Mouse (Mus musculus) heart, postnatal 0 days (tissue): ENCODE measurements around the gene Ypel4. TPM values are rescaled to one million over a fixed set of nuclear protein-coding genes. Genes with fewer than 3 reads are reported as not detected.
A peak's percentile ranks its signal among the peaks of the same experiment; 100 is the strongest.

Source experiments
- ATAC-seq: fragments of 200-750 bp; cut with Nextera tagmentation; 2 replicates; pipeline ENCODE4 v1.8.0; 2017; ENCODE audit warnings: low read depth, moderate number of reproducible peaks, moderate library complexity; ENCODE audit not compliant: insufficient read depth
- DNase-seq: peaks from one replicate; pipeline ENCODE4 v3.0.0-alpha.2; 2016; ENCODE audit warnings: low spot score
- H3K27ac ChIP-seq: fragments of 300-500 bp; sonication (generic); 2 replicates; pipeline ENCODE4 v1.5.1; 2014; ENCODE audit warnings: low read depth, mild to moderate bottlenecking
- H3K27me3 ChIP-seq: fragments of 300-500 bp; sonication (generic); 2 replicates; pipeline ENCODE4 v1.6.1; 2014; ENCODE audit warnings: low read length, mixed read lengths; ENCODE audit not compliant: control insufficient read depth, insufficient read depth
- H3K36me3 ChIP-seq: fragments of 300-500 bp; sonication (generic); replicated peaks from 2 replicates; pipeline ENCODE4 v1.6.1; 2014; ENCODE audit warnings: low read length, mixed read lengths; ENCODE audit not compliant: control insufficient read depth, insufficient read depth
- H3K4me1 ChIP-seq: fragments of 300-500 bp; sonication (generic); 2 replicates; pipeline ENCODE4 v1.6.1; 2014; ENCODE audit warnings: antibody characterized with exemption; ENCODE audit not compliant: control insufficient read depth, insufficient read depth
- H3K4me2 ChIP-seq: fragments of 300-500 bp; sonication (generic); 2 replicates; pipeline ENCODE4 v1.6.1; 2014; ENCODE audit warnings: low read depth, mild to moderate bottlenecking, low read length, moderate library complexity
- H3K4me3 ChIP-seq: fragments of 300-500 bp; sonication (generic); 2 replicates; pipeline ENCODE4 v1.5.1; 2014; ENCODE audit warnings: low read depth, low read length
- H3K9ac ChIP-seq: fragments of 300-500 bp; sonication (generic); replicated peaks from 2 replicates; pipeline ENCODE4 v1.6.1; 2014; ENCODE audit warnings: low read depth, low read length, mixed read lengths
- H3K9me3 ChIP-seq: fragments of 300-500 bp; sonication (generic); replicated peaks from 2 replicates; pipeline ENCODE4 v1.6.1; 2016; ENCODE audit warnings: low read length; ENCODE audit not compliant: control insufficient read depth
- CTCF ChIP-seq: IDR thresholded peaks from 2 replicates; pipeline ENCODE4 v1.5.1; 2016; ENCODE audit warnings: antibody characterized with exemption, control low read depth, low read depth
- EP300 ChIP-seq: IDR thresholded peaks from 2 replicates; pipeline ENCODE4 v1.6.1; 2016; ENCODE audit warnings: antibody characterized with exemption, low read depth
- WGBS: fragments of 180-500 bp; shearing (Covaris S2); extraction: QIAGEN DNeasy Blood & Tissue Kit; methylation state at CpG from one replicate; pipeline ENCODE4 v1.1.7; 2014; 5-methylcytosine and 5-hydroxymethylcytosine counted together
- polyA plus RNA-seq: library from polyadenylated mRNA; unstranded; fragments of >200 nt; fragmentation: Nextera tagmentation; extraction: Ambion mirVana; gene quantifications from 2 replicates; pipeline ENCODE4 v1.2.1, GENCODE M21; 2015
- total RNA-seq: library from RNA; depleted of rRNA; stranded (reverse); fragments of >200 nt; gene quantifications from 2 replicates; pipeline ENCODE4 v1.2.3, GENCODE M21; 2014; ENCODE audit warnings: low replicate concordance

The Ypel4 gene
- total and polyA plus RNA-seq, 2 experiments from 2014 or later: 1.1 TPM; not detected in 1

- H3K27me3 ChIP-seq: no peaks in the 10 kb centered on the region; the same call in 1 of the 2 replicates
- no peak overlapping the region for H3K4me2 ChIP-seq
- ATAC-seq: no peak
- H3K4me3 ChIP-seq: no peak overlapping the region
- TF ChIP-seq CTCF (no peak), EP300 (no peak)
- no peak for DNase-seq
- no peaks in the 10 kb centered on the region for H3K4me1 ChIP-seq
- H3K9ac ChIP-seq: no peak overlapping the region
- H3K27ac ChIP-seq: no peak overlapping the region
- no peaks in the 10 kb centered on the region for H3K36me3 ChIP-seq
- WGBS: 65% methylated on average over 6 of the region's 6 CpGs
- no peaks in the 10 kb centered on the region for H3K9me3 ChIP-seq
Measured at GRCm38 (mm10) chr2:84770501-84770900, 36.6 kb downstream of the Ypel4 start.

GRCm38 (mm10) chr2:84772454-84772853 is 38.6 kb downstream of the Ypel4 start:
- no peak for TF ChIP-seq CTCF
- no peak for TF ChIP-seq EP300
- no peak overlapping the region for H3K9ac ChIP-seq
- H3K27ac ChIP-seq: no peak overlapping the region
- no peak overlapping the region for H3K4me3 ChIP-seq
- no peaks in the 10 kb centered on the region for H3K36me3 ChIP-seq
- no peaks in the 10 kb centered on the region for H3K9me3 ChIP-seq
- no peak for DNase-seq
- H3K4me2 ChIP-seq: no peak overlapping the region
- ATAC-seq: no peak
- H3K27me3 ChIP-seq: no peaks in the 10 kb centered on the region; the same call in 1 of the 2 replicates
- H3K4me1 ChIP-seq: no peaks in the 10 kb centered on the region
- WGBS: 82% methylated on average over 4 of the region's 4 CpGs

GRCm38 (mm10) chr2:84773195-84773594 is 39.3 kb downstream of the Ypel4 start:
- 80% methylated on average over 5 of the region's 5 CpGs for WGBS
- no peak overlapping the region for H3K4me3 ChIP-seq
- H3K36me3 ChIP-seq: no peaks in the 10 kb centered on the region
- no peaks in the 10 kb centered on the region; the same call in 1 of the 2 replicates for H3K27me3 ChIP-seq
- H3K4me1 ChIP-seq: no peaks in the 10 kb centered on the region; the same call in 1 of the 2 replicates
- no peak for ATAC-seq
- no peak overlapping the region for H3K9ac ChIP-seq
- no peak for DNase-seq
- H3K4me2 ChIP-seq: no peak overlapping the region
- no peak overlapping the region for H3K27ac ChIP-seq
- H3K9me3 ChIP-seq: no peaks in the 10 kb centered on the region
- TF ChIP-seq CTCF (no peak), EP300 (no peak)

- Histone ChIP-seq H3K27me3 (no peaks in the 10 kb centered on the region; the same call in 1 of the 2 replicates), H3K4me3 (peak overlapping the region; percentile 12), H3K9me3 (no peaks in the 10 kb centered on the region), H3K27ac (0 out of 2 replicates have a peak overlapping the region, but pooled peaks have one; percentile 7), H3K4me1 (no peaks in the 10 kb centered on the region; the same call in 1 of the 2 replicates), H3K9ac (no peak overlapping the region), H3K36me3 (no peaks in the 10 kb centered on the region), H3K4me2 (peak overlapping the region; percentile 41)
- peak; percentile 86 for ATAC-seq
- WGBS: 6% methylated on average over 15 of the region's 15 CpGs
- TF ChIP-seq EP300: no peak
- TF ChIP-seq CTCF: no peak
- DNase-seq: peak; percentile 69
Measured at GRCm38 (mm10) chr2:84774751-84775150, 40.9 kb downstream of the Ypel4 start.

GRCm38 (mm10) chr2:84775241-84775640 is 41.4 kb downstream of the Ypel4 start, which contains the start of gene Serping1:
Gene Serping1, minus strand, starts transcription at chr2:84775444.
- no peaks in the 10 kb centered on the region for H3K36me3 ChIP-seq
- H3K4me2 ChIP-seq: peak within 1 kb of the TSS; percentile 41
- no peaks in the 10 kb centered on the region; the same call in 1 of the 2 replicates for H3K4me1 ChIP-seq
- H3K4me3 ChIP-seq: peak within 1 kb of the TSS; percentile 12
- no peaks in the 10 kb centered on the region; the same call in 1 of the 2 replicates for H3K27me3 ChIP-seq
- H3K9ac ChIP-seq: no peak within 1 kb of the TSS
- H3K27ac ChIP-seq: 0 out of 2 replicates have a peak within 1 kb of the TSS, but pooled peaks have one; percentile 28
- no peak for DNase-seq
- H3K9me3 ChIP-seq: no peaks in the 10 kb centered on the region
- no peak for ATAC-seq
- TF ChIP-seq EP300 (no peak), CTCF (no peak)
- 76% methylated on average over 9 of the region's 9 CpGs for WGBS

- no peaks in the 10 kb centered on the region; the same call in 1 of the 2 replicates for H3K4me1 ChIP-seq
- no peaks in the 10 kb centered on the region for H3K9me3 ChIP-seq
- WGBS: 71% methylated on average over 6 of the region's 6 CpGs
- H3K4me3 ChIP-seq: no peak overlapping the region
- DNase-seq (no peak), ATAC-seq (no peak)
- no peaks in the 10 kb centered on the region; the same call in 1 of the 2 replicates for H3K27me3 ChIP-seq
- TF ChIP-seq EP300: no peak
- TF ChIP-seq CTCF: no peak
- H3K9ac ChIP-seq: no peak overlapping the region
- no peak overlapping the region for H3K4me2 ChIP-seq
- H3K36me3 ChIP-seq: no peaks in the 10 kb centered on the region
- 0 out of 2 replicates have a peak overlapping the region, but pooled peaks have one; percentile 28 for H3K27ac ChIP-seq
Measured at GRCm38 (mm10) chr2:84775665-84776064, 41.8 kb downstream of the Ypel4 start.
